Mouse (Mus musculus) heart, adult 2 months (tissue): Measurements from ENCODE around the gene Rnf40.

Experiments used
- CTCF ChIP-seq: fragments of 200-600 bp; IDR thresholded peaks from 2 replicates; pipeline ENCODE4 v1.8.1; 2022; ENCODE audit warnings: antibody characterized with exemption, mild to moderate bottlenecking, moderate library complexity
- EP300 ChIP-seq: fragments of 200-500 bp; IDR thresholded peaks from 2 replicates; pipeline ENCODE4 v1.6.1; 2011; ENCODE audit warnings: low read depth, low read length, control low read depth; ENCODE audit not compliant: insufficient read depth
- POLR2A ChIP-seq: fragments of 200-500 bp; IDR thresholded peaks from 2 replicates; pipeline ENCODE4 v1.6.1; 2011; ENCODE audit warnings: mild to moderate bottlenecking, low read depth, low read length, control low read depth; ENCODE audit not compliant: insufficient read depth

GRCm38 (mm10) chr7:127614091-127614490 is 25.5 kb downstream of the Rnf40 start:
- TF ChIP-seq CTCF (no peak), EP300 (no peak), POLR2A (no peak)
